Mouse (Mus musculus): ENCODE measurements at regions not wholly inside any gene's neighbourhood (a gene's known extent, or its start where the extent isn't known, plus 50 kb on each side); places are given as distances from the start of the nearest gene placed in this dataset.

DNA sequence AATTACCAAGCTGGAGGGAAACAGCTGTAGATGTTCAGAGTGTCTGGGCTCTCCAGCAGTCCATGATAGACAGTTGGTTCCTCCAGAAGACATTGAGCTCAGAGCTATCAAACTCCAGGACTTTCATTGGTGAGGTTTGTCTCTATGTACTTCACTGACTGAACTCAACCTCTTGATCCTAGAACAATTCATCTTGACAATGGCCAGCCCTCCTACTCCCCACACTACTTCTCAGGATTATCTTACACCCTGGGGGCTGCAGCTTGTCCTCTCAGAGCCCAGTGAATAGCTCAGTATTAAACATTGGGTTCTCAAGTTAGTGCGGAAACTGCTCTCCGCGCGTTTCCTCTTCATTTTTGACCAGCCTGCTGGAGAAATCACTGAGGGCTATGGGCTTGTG is 349.2 kb upstream of the Paip1 start:
- ATAC-seq: no peak
- H3K9ac ChIP-seq (ENCODE audit: low read depth, low read length): no peak overlapping the region
- no peaks in the 10 kb centered on the region for H3K27me3 ChIP-seq (replicated peaks; ENCODE audit: control insufficient read depth, insufficient read depth, low read length)
- WGBS: 94% methylated on average over 4 of the region's 4 CpGs
- H3K36me3 ChIP-seq (ENCODE audit: control insufficient read depth, insufficient read depth, low read length): no peaks in the 10 kb centered on the region
- no peaks in the 10 kb centered on the region for H3K4me1 ChIP-seq (ENCODE audit: control insufficient read depth, insufficient read depth, low read length)
- no peaks in the 10 kb centered on the region for H3K9me3 ChIP-seq (ENCODE audit: control insufficient read depth, low read length)
- no peak overlapping the region for H3K27ac ChIP-seq (ENCODE audit: low read length)
- no peak overlapping the region for H3K4me3 ChIP-seq (ENCODE audit: low read length)
- no peak overlapping the region for H3K4me2 ChIP-seq (ENCODE audit: low read depth, low read length)

GRCm38 (mm10) chr13:119081691-119082090 is 346.7 kb upstream of the Paip1 start:
- no peak for ATAC-seq
- H3K4me2 ChIP-seq (ENCODE audit: low read depth, low read length): no peak overlapping the region
- no peak overlapping the region for H3K4me3 ChIP-seq (ENCODE audit: low read length)
- H3K27ac ChIP-seq (ENCODE audit: low read length): no peak overlapping the region
- H3K9ac ChIP-seq (ENCODE audit: low read depth, low read length): no peak overlapping the region
- H3K36me3 ChIP-seq (ENCODE audit: control insufficient read depth, insufficient read depth, low read length): no peaks in the 10 kb centered on the region
- H3K4me1 ChIP-seq (ENCODE audit: control insufficient read depth, insufficient read depth, low read length): no peaks in the 10 kb centered on the region
- no peaks in the 10 kb centered on the region for H3K27me3 ChIP-seq (replicated peaks; ENCODE audit: control insufficient read depth, insufficient read depth, low read length)
- WGBS: 23% methylated on average over 1 of the region's 1 CpGs
- no peaks in the 10 kb centered on the region for H3K9me3 ChIP-seq (ENCODE audit: control insufficient read depth, low read length)

GRCm38 (mm10) chr13:119117906-119118305 is 310.5 kb upstream of the Paip1 start:
- Histone ChIP-seq H3K9me3 (ENCODE audit: control insufficient read depth, low read length) (no peaks in the 10 kb centered on the region), H3K4me1 (ENCODE audit: control insufficient read depth, insufficient read depth, low read length) (no peaks in the 10 kb centered on the region), H3K4me3 (ENCODE audit: low read length) (no peak overlapping the region), H3K9ac (ENCODE audit: low read depth, low read length) (no peak overlapping the region), H3K27ac (ENCODE audit: low read length) (no peak overlapping the region), H3K36me3 (ENCODE audit: control insufficient read depth, insufficient read depth, low read length) (no peaks in the 10 kb centered on the region), H3K27me3 (replicated peaks; ENCODE audit: control insufficient read depth, insufficient read depth, low read length) (no peaks in the 10 kb centered on the region), H3K4me2 (ENCODE audit: low read depth, low read length) (no peak overlapping the region)
- WGBS: 82% methylated on average over 3 of the region's 3 CpGs
- no peak for ATAC-seq

DNA sequence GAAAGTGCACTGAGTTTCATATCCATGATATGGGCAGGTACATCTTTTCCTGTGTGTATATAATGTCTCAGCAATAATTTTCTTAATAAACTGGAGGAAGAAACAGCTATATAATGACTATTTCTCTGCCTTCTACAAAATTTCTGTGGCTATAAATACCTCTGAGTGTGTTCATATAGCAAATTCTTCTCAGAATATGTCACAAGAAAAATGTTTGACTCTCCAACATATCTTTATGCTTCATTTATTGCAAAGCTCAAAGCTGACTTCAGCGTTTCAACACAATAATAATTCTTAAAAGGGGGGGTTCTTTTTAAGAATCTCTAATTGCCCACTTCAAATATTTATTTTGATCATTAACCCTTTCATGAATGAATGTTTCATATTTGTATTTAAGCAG is 310.0 kb upstream of the Paip1 start:
- no peaks in the 10 kb centered on the region for H3K27me3 ChIP-seq (replicated peaks; ENCODE audit: control insufficient read depth, insufficient read depth, low read length)
- no peaks in the 10 kb centered on the region for H3K4me1 ChIP-seq (ENCODE audit: control insufficient read depth, insufficient read depth, low read length)
- H3K9me3 ChIP-seq (ENCODE audit: control insufficient read depth, low read length): no peaks in the 10 kb centered on the region
- no peak for ATAC-seq
- no peak overlapping the region for H3K4me3 ChIP-seq (ENCODE audit: low read length)
- H3K27ac ChIP-seq (ENCODE audit: low read length): no peak overlapping the region
- no peak overlapping the region for H3K9ac ChIP-seq (ENCODE audit: low read depth, low read length)
- no peaks in the 10 kb centered on the region for H3K36me3 ChIP-seq (ENCODE audit: control insufficient read depth, insufficient read depth, low read length)
- 59% methylated on average over 1 of the region's 1 CpGs for WGBS
- H3K4me2 ChIP-seq (ENCODE audit: low read depth, low read length): no peak overlapping the region

GRCm38 (mm10) chr13:119140436-119140835 is 288.0 kb upstream of the Paip1 start:
- H3K4me1 ChIP-seq (ENCODE audit: control insufficient read depth, insufficient read depth, low read length): no peaks in the 10 kb centered on the region
- H3K27me3 ChIP-seq (replicated peaks; ENCODE audit: control insufficient read depth, insufficient read depth, low read length): no peaks in the 10 kb centered on the region
- no peak overlapping the region for H3K9ac ChIP-seq (ENCODE audit: low read depth, low read length)
- H3K4me2 ChIP-seq (ENCODE audit: low read depth, low read length): no peak overlapping the region
- no peaks in the 10 kb centered on the region for H3K9me3 ChIP-seq (ENCODE audit: control insufficient read depth, low read length)
- 71% methylated on average over 2 of the region's 2 CpGs for WGBS
- no peak for ATAC-seq
- no peak overlapping the region for H3K4me3 ChIP-seq (ENCODE audit: low read length)
- no peaks in the 10 kb centered on the region for H3K36me3 ChIP-seq (ENCODE audit: control insufficient read depth, insufficient read depth, low read length)
- no peak overlapping the region for H3K27ac ChIP-seq (ENCODE audit: low read length)

DNA sequence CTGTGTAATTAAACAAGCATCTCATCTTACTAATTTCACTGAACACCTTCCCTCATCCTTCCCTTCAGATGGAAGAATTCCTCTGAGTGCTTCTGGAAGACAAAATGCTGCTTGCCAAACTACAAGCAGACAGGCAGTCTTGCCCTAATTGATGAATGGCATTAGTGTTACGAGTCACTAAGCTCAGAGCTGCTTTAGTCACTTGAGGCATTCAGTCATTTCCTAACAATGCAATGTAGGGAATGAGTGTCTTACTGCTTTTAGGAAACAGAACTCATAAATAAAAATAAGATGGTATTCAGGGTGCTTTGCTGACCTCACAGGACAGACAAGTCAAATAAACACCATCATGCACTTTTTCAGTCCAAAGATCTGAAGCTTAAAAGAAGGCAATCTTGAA is 285.1 kb upstream of the Paip1 start:
- no peaks in the 10 kb centered on the region for H3K36me3 ChIP-seq (ENCODE audit: control insufficient read depth, insufficient read depth, low read length)
- H3K4me2 ChIP-seq (ENCODE audit: low read depth, low read length): no peak overlapping the region
- no peaks in the 10 kb centered on the region for H3K27me3 ChIP-seq (replicated peaks; ENCODE audit: control insufficient read depth, insufficient read depth, low read length)
- no peak for ATAC-seq
- H3K9me3 ChIP-seq (ENCODE audit: control insufficient read depth, low read length): no peaks in the 10 kb centered on the region
- WGBS: 0% methylated on average over 1 of the region's 1 CpGs
- H3K4me1 ChIP-seq (ENCODE audit: control insufficient read depth, insufficient read depth, low read length): no peaks in the 10 kb centered on the region
- no peak overlapping the region for H3K4me3 ChIP-seq (ENCODE audit: low read length)
- H3K27ac ChIP-seq (ENCODE audit: low read length): no peak overlapping the region
- H3K9ac ChIP-seq (ENCODE audit: low read depth, low read length): no peak overlapping the region

DNA sequence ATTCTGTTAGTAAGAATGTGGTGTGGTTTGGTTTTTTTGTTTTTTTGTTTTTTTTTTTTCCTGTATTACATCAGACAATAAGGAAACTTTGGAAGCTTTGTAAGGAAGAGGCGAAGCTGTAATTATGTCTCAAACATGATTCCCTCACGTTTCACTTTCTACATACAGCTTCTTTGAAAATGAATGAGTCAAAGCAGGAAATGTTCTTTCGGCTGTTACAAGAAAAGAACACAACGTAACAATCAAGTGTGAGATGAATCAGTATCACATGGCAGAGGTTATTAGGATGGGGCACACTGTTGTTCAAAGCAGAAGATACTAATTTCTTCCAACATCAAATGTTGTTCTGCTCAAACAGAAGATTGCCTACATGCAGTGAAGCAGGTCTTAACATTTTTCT is 282.7 kb upstream of the Paip1 start:
- 67% methylated on average over 4 of the region's 4 CpGs for WGBS
- no peaks in the 10 kb centered on the region for H3K9me3 ChIP-seq (ENCODE audit: control insufficient read depth, low read length)
- no peaks in the 10 kb centered on the region for H3K36me3 ChIP-seq (ENCODE audit: control insufficient read depth, insufficient read depth, low read length)
- no peaks in the 10 kb centered on the region for H3K4me1 ChIP-seq (ENCODE audit: control insufficient read depth, insufficient read depth, low read length)
- no peaks in the 10 kb centered on the region for H3K27me3 ChIP-seq (replicated peaks; ENCODE audit: control insufficient read depth, insufficient read depth, low read length)
- H3K9ac ChIP-seq (ENCODE audit: low read depth, low read length): no peak overlapping the region
- no peak overlapping the region for H3K4me2 ChIP-seq (ENCODE audit: low read depth, low read length)
- H3K4me3 ChIP-seq (ENCODE audit: low read length): no peak overlapping the region
- no peak for ATAC-seq
- H3K27ac ChIP-seq (ENCODE audit: low read length): no peak overlapping the region

GRCm38 (mm10) chr13:119147701-119148100 is 280.7 kb upstream of the Paip1 start:
- 83% methylated on average over 3 of the region's 3 CpGs for WGBS
- Histone ChIP-seq H3K27ac (ENCODE audit: low read length) (no peak overlapping the region), H3K4me1 (ENCODE audit: control insufficient read depth, insufficient read depth, low read length) (no peaks in the 10 kb centered on the region), H3K9ac (ENCODE audit: low read depth, low read length) (no peak overlapping the region), H3K4me3 (ENCODE audit: low read length) (no peak overlapping the region), H3K36me3 (ENCODE audit: control insufficient read depth, insufficient read depth, low read length) (no peaks in the 10 kb centered on the region), H3K27me3 (replicated peaks; ENCODE audit: control insufficient read depth, insufficient read depth, low read length) (no peaks in the 10 kb centered on the region), H3K4me2 (ENCODE audit: low read depth, low read length) (no peak overlapping the region), H3K9me3 (ENCODE audit: control insufficient read depth, low read length) (no peaks in the 10 kb centered on the region)
- no peak for ATAC-seq

DNA sequence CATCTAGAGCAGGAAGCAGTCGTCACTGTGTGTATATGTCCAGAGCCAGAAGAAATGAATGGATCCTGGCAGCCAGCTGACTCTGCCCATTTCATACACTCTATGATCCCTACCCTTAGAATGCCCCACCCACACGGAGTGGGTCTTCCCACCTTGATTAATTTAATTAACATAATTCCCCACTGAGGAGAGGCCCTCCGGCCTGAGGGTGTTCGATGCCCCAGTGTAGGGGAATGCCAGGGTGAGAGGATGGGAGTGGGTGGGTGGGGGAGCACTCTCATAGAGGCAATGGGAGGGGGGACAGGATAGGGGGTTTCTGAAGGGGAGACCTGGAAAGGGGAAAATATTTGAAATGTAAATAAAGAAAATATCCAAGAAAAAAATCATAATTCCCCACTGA is 279.3 kb upstream of the Paip1 start:
- H3K4me2 ChIP-seq (ENCODE audit: low read depth, low read length): no peak overlapping the region

GRCm38 (mm10) chr13:119150847-119151548 is 277.4 kb upstream of the Paip1 start:
- H3K4me3 ChIP-seq (ENCODE audit: low read length): no peak overlapping the region
- no peak overlapping the region for H3K4me2 ChIP-seq (ENCODE audit: low read depth, low read length)
- H3K36me3 ChIP-seq (ENCODE audit: control insufficient read depth, insufficient read depth, low read length): no peaks in the 10 kb centered on the region
- ATAC-seq: 0 out of 2 replicates have a peak, but pooled peaks have one; percentile 65
- WGBS: 55% methylated on average over 4 of the region's 4 CpGs
- H3K27ac ChIP-seq (ENCODE audit: low read length): no peak overlapping the region
- no peaks in the 10 kb centered on the region for H3K9me3 ChIP-seq (ENCODE audit: control insufficient read depth, low read length)
- no peaks in the 10 kb centered on the region for H3K4me1 ChIP-seq (ENCODE audit: control insufficient read depth, insufficient read depth, low read length)
- no peak overlapping the region for H3K9ac ChIP-seq (ENCODE audit: low read depth, low read length)
- H3K27me3 ChIP-seq (replicated peaks; ENCODE audit: control insufficient read depth, insufficient read depth, low read length): no peaks in the 10 kb centered on the region

More for the DNA sequence above, 279.3 kb upstream of the Paip1 start:
- Histone ChIP-seq H3K27me3 (replicated peaks; ENCODE audit: control insufficient read depth, insufficient read depth, low read length) (no peaks in the 10 kb centered on the region), H3K9me3 (ENCODE audit: control insufficient read depth, low read length) (no peaks in the 10 kb centered on the region), H3K9ac (ENCODE audit: low read depth, low read length) (no peak overlapping the region), H3K36me3 (ENCODE audit: control insufficient read depth, insufficient read depth, low read length) (no peaks in the 10 kb centered on the region), H3K4me3 (ENCODE audit: low read length) (no peak overlapping the region), H3K27ac (ENCODE audit: low read length) (no peak overlapping the region), H3K4me1 (ENCODE audit: control insufficient read depth, insufficient read depth, low read length) (no peaks in the 10 kb centered on the region)
- no peak for ATAC-seq
- 85% methylated on average over 4 of the region's 4 CpGs for whole genome bisulfite sequencing

All from intestine, embryonic 16.5 days (tissue).